Mouse (Mus musculus) olfactory bulb, adult 2 months (tissue): ENCODE measurements around the gene Ifna6. TPM values are rescaled to one million over a fixed set of nuclear protein-coding genes. Genes with fewer than 3 reads are reported as not detected.
"Not testable (repeated sequence)": the region's sequence is repeated elsewhere in the genome, so short reads cannot be mapped to it uniquely, and the experiment has no call there.

Experiments used
- H3K27ac ChIP-seq: fragments of 200-500 bp; 2 replicates; pipeline ENCODE4 v1.5.1; 2012; ENCODE audit warnings: low read depth, low read length; ENCODE audit not compliant: insufficient read depth
- H3K4me1 ChIP-seq: fragments of 200-500 bp; 2 replicates; pipeline ENCODE4 v1.6.1; 2012; ENCODE audit warnings: low read length; ENCODE audit not compliant: control insufficient read depth, insufficient read depth
- H3K4me3 ChIP-seq: fragments of 200-500 bp; 2 replicates; pipeline ENCODE4 v1.5.1; 2012; ENCODE audit warnings: mild to moderate bottlenecking, low read depth, low read length, moderate library complexity; ENCODE audit not compliant: insufficient read depth
- WGBS: fragments of 180-500 bp; shearing (Covaris S2); methylation state at CpG from one replicate; pipeline ENCODE4 v1.1.7; 2018; 5-methylcytosine and 5-hydroxymethylcytosine counted together
- polyA plus RNA-seq: library from polyadenylated mRNA; stranded (reverse); fragments of >200 nt; gene quantifications from 2 replicates; pipeline ENCODE4 v1.2.4, GENCODE M21; 2012; ENCODE audit warnings: low replicate concordance; ENCODE audit not compliant: missing spikeins, insufficient read depth, insufficient read length

Gene Ifna6
- not detected in 2 replicates for polyA plus RNA-seq

GRCm38 (mm10) chr4:88827116-88827515 lies at the start of gene Ifna6:
Gene Ifna6 (plus strand): TSS chr4:88827416.
- H3K4me3 ChIP-seq, H3K27ac ChIP-seq, H3K4me1 ChIP-seq: not testable (repeated sequence)

GRCm38 (mm10) chr4:88779550-88779949 lies 47.7 kb upstream of the Ifna6 start, which contains the start of gene Gm13272:
Gene Gm13272 (plus strand): TSS chr4:88779850.
- not testable (repeated sequence) for H3K27ac ChIP-seq, H3K4me3 ChIP-seq, H3K4me1 ChIP-seq
- WGBS: no CpG with 5 or more reads among the region's 29 CpGs

- 59% methylated on average over 16 of the region's 18 CpGs for WGBS
- not testable (repeated sequence) for H3K4me3 ChIP-seq, H3K27ac ChIP-seq, H3K4me1 ChIP-seq
These were observed 46.9 kb upstream of the Ifna6 start for GRCm38 (mm10) chr4:88780320-88780719.

- H3K27ac ChIP-seq, H3K4me1 ChIP-seq: not testable (repeated sequence)
- peak within 1 kb of the TSS; percentile 29; the same call in 1 of the 2 replicates for H3K4me3 ChIP-seq
- WGBS: 22% methylated on average over 5 of the region's 7 CpGs
These were observed 45.4 kb upstream of the Ifna6 start, which contains the start of gene Ifnz for GRCm38 (mm10) chr4:88781831-88782230. Gene Ifnz (plus strand): TSS chr4:88782131.

GRCm38 (mm10) chr4:88782335-88782734 lies 44.9 kb upstream of the Ifna6 start:
- H3K4me3 ChIP-seq: peak overlapping the region; percentile 29; the same call in 1 of the 2 replicates
- not testable (repeated sequence) for H3K4me1 ChIP-seq, H3K27ac ChIP-seq
- WGBS: 0% methylated on average over 11 of the region's 31 CpGs

- not testable (repeated sequence) for H3K4me3 ChIP-seq, H3K27ac ChIP-seq, H3K4me1 ChIP-seq
- WGBS: no CpG with 5 or more reads among the region's 27 CpGs
These were observed 41.8 kb upstream of the Ifna6 start, which contains the start of gene Gm13276 for GRCm38 (mm10) chr4:88785409-88785808. Gene Gm13276 (plus strand): TSS chr4:88785709.

- not testable (repeated sequence) for H3K4me3 ChIP-seq, H3K27ac ChIP-seq, H3K4me1 ChIP-seq
- WGBS: 0% methylated on average over 3 of the region's 28 CpGs
These were observed 38.8 kb upstream of the Ifna6 start, which contains the start of gene Gm13277 for GRCm38 (mm10) chr4:88788402-88788801. Gene Gm13277 (plus strand): TSS chr4:88788632.

GRCm38 (mm10) chr4:88791250-88791649 lies 36.0 kb upstream of the Ifna6 start, which contains the start of gene Gm13278:
Gene Gm13278 (plus strand): TSS chr4:88791550.
- H3K4me1 ChIP-seq, H3K4me3 ChIP-seq, H3K27ac ChIP-seq: not testable (repeated sequence)
- no CpG with 5 or more reads among the region's 28 CpGs for WGBS

- not testable (repeated sequence) for H3K27ac ChIP-seq, H3K4me1 ChIP-seq, H3K4me3 ChIP-seq
- under 1% methylated on average over 14 of the region's 52 CpGs for WGBS
These were observed 33.1 kb upstream of the Ifna6 start, which contains the start of gene Gm13275 for GRCm38 (mm10) chr4:88793936-88794675. Gene Gm13275 (plus strand): TSS chr4:88794487.

GRCm38 (mm10) chr4:88797097-88797496 lies 30.1 kb upstream of the Ifna6 start, which contains the start of gene Gm13279:
Gene Gm13279 (plus strand): TSS chr4:88797397.
- H3K27ac ChIP-seq, H3K4me1 ChIP-seq, H3K4me3 ChIP-seq: not testable (repeated sequence)
- no CpG with 5 or more reads among the region's 28 CpGs for WGBS

- not testable (repeated sequence) for H3K4me3 ChIP-seq, H3K27ac ChIP-seq, H3K4me1 ChIP-seq
- 23% methylated on average over 6 of the region's 7 CpGs for WGBS
These were observed 27.9 kb upstream of the Ifna6 start, which contains the start of gene Gm13285 for GRCm38 (mm10) chr4:88799365-88799764. Gene Gm13285 (plus strand): TSS chr4:88799665.

- H3K27ac ChIP-seq, H3K4me1 ChIP-seq, H3K4me3 ChIP-seq: not testable (repeated sequence)
- no CpG with 5 or more reads among the region's 29 CpGs for WGBS
These were observed 24.3 kb upstream of the Ifna6 start, which contains the start of gene Gm13287 for GRCm38 (mm10) chr4:88802954-88803353. Gene Gm13287 (plus strand): TSS chr4:88803254.

GRCm38 (mm10) chr4:88805231-88805630 lies 22.0 kb upstream of the Ifna6 start, which contains the start of gene Gm13288:
Gene Gm13288 (plus strand): TSS chr4:88805531.
- H3K4me3 ChIP-seq: peak within 1 kb of the TSS; percentile 39
- WGBS: no CpG with 5 or more reads among the region's 8 CpGs

GRCm38 (mm10) chr4:88805761-88806160 lies 21.5 kb upstream of the Ifna6 start:
- peak overlapping the region; percentile 39 for H3K4me3 ChIP-seq
- not testable (repeated sequence) for H3K4me1 ChIP-seq, H3K27ac ChIP-seq
- WGBS: 0% methylated on average over 16 of the region's 34 CpGs

More at GRCm38 (mm10) chr4:88805231-88805630, 22.0 kb upstream of the Ifna6 start, which contains the start of gene Gm13288:
- not testable (repeated sequence) for H3K4me1 ChIP-seq, H3K27ac ChIP-seq
